Mouse (Mus musculus): ENCODE measurements around the gene Hoxa9. TPM values are rescaled to one million over a fixed set of nuclear protein-coding genes. Genes with fewer than 3 reads are reported as not detected.

Hoxa9 gene
- polyA plus RNA-seq, 2 experiments: 0.43 to 0.76 TPM

GRCm38 (mm10) chr6:52265306-52265912 is 34.5 kb upstream of the Hoxa9 start:
- no peaks in the 10 kb centered on the region for H3K4me1 ChIP-seq (replicated peaks; ENCODE audit: control insufficient read depth in 2 of 2, insufficient read depth in 2 of 2, low read length in 1 of 2)
- no peak overlapping the region for H3K4me2 ChIP-seq (ENCODE audit: low read depth)
- no peaks in the 10 kb centered on the region for H3K9me3 ChIP-seq (ENCODE audit: control insufficient read depth, low read length)
- H3K27me3 ChIP-seq (ENCODE audit: control insufficient read depth, insufficient read depth, low read length): peaks cover 99% of the 10 kb centered on the region
- no peaks in the 10 kb centered on the region for H3K36me3 ChIP-seq (replicated peaks; ENCODE audit: control insufficient read depth, insufficient read depth, low read depth)
- ATAC-seq (ENCODE audit: insufficient read depth) (no peak), DNase-seq (ENCODE audit: low read depth in 3 of 3, low spot score in 3 of 3) (no peak)
- no peak overlapping the region for H3K4me3 ChIP-seq (ENCODE audit: insufficient read depth in 1 of 2, low read depth in 2 of 2, low read length in 2 of 2)
- H3K27ac ChIP-seq: no peak overlapping the region
- TF ChIP-seq CTCF (IDR thresholded peaks at IDR 0.05; ENCODE audit: low read depth) (no peak), EP300 (IDR thresholded peaks at IDR 0.05; ENCODE audit: low read depth) (no peak)
- H3K9ac ChIP-seq (replicated peaks): no peak overlapping the region
- WGBS (ENCODE audit: insufficient replicate concordance): 5% methylated on average over 18 of the region's 18 CpGs

GRCm38 (mm10) chr6:52264106-52264790 is 33.4 kb upstream of the Hoxa9 start:
- no peak overlapping the region for H3K4me3 ChIP-seq (ENCODE audit: insufficient read depth in 1 of 2, low read depth in 2 of 2, low read length in 2 of 2)
- H3K9me3 ChIP-seq (ENCODE audit: control insufficient read depth, low read length): no peaks in the 10 kb centered on the region
- TF ChIP-seq EP300 (IDR thresholded peaks at IDR 0.05; ENCODE audit: low read depth) (no peak), CTCF (IDR thresholded peaks at IDR 0.05; ENCODE audit: low read depth) (no peak)
- H3K4me2 ChIP-seq (ENCODE audit: low read depth): no peak overlapping the region
- H3K36me3 ChIP-seq (replicated peaks; ENCODE audit: control insufficient read depth, insufficient read depth, low read depth): no peaks in the 10 kb centered on the region
- H3K4me1 ChIP-seq (replicated peaks; ENCODE audit: control insufficient read depth in 2 of 2, insufficient read depth in 2 of 2, low read length in 1 of 2): no peaks in the 10 kb centered on the region
- H3K9ac ChIP-seq (replicated peaks): no peak overlapping the region
- H3K27me3 ChIP-seq (ENCODE audit: control insufficient read depth, insufficient read depth, low read length): peaks cover 99% of the 10 kb centered on the region
- no peak overlapping the region for H3K27ac ChIP-seq
- ATAC-seq (ENCODE audit: insufficient read depth) (no peak), DNase-seq (ENCODE audit: low read depth in 3 of 3, low spot score in 3 of 3) (no peak)
- WGBS (ENCODE audit: insufficient replicate concordance): 4% methylated on average over 5 of the region's 5 CpGs

DNA sequence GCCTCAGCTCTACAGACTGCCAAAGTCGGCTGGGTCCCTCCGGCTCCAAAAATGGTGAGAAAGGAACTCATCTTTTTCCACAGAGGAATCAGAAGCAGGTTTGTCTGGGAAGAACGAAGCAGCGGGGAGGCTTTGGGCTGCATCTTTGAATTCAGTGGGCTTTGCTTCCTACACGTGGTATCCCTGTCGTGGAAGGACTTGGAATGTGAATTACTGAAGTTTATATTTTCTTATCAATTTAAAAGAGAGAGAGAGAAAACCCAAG is 32.4 kb upstream of the Hoxa9 start:
- ATAC-seq (ENCODE audit: insufficient read depth): no peak
- WGBS (ENCODE audit: insufficient replicate concordance): 2% methylated on average over 6 of the region's 6 CpGs
- no peak for TF ChIP-seq CTCF (IDR thresholded peaks at IDR 0.05; ENCODE audit: low read depth)
- no peak for TF ChIP-seq EP300 (IDR thresholded peaks at IDR 0.05; ENCODE audit: low read depth)
- H3K27me3 ChIP-seq (ENCODE audit: control insufficient read depth, insufficient read depth, low read length): peaks cover 99% of the 10 kb centered on the region
- no peak overlapping the region for H3K9ac ChIP-seq (replicated peaks)
- no peaks in the 10 kb centered on the region for H3K36me3 ChIP-seq (replicated peaks; ENCODE audit: control insufficient read depth, insufficient read depth, low read depth)
- no peak overlapping the region for H3K4me3 ChIP-seq (ENCODE audit: insufficient read depth in 1 of 2, low read depth in 2 of 2, low read length in 2 of 2)
- no peak overlapping the region for H3K4me2 ChIP-seq (ENCODE audit: low read depth)
- H3K4me1 ChIP-seq (replicated peaks; ENCODE audit: control insufficient read depth in 2 of 2, insufficient read depth in 2 of 2, low read length in 1 of 2): no peaks in the 10 kb centered on the region
- H3K27ac ChIP-seq: no peak overlapping the region
- H3K9me3 ChIP-seq (ENCODE audit: control insufficient read depth, low read length): no peaks in the 10 kb centered on the region
- DNase-seq (ENCODE audit: low read depth in 3 of 3, low spot score in 3 of 3): no peak

DNA sequence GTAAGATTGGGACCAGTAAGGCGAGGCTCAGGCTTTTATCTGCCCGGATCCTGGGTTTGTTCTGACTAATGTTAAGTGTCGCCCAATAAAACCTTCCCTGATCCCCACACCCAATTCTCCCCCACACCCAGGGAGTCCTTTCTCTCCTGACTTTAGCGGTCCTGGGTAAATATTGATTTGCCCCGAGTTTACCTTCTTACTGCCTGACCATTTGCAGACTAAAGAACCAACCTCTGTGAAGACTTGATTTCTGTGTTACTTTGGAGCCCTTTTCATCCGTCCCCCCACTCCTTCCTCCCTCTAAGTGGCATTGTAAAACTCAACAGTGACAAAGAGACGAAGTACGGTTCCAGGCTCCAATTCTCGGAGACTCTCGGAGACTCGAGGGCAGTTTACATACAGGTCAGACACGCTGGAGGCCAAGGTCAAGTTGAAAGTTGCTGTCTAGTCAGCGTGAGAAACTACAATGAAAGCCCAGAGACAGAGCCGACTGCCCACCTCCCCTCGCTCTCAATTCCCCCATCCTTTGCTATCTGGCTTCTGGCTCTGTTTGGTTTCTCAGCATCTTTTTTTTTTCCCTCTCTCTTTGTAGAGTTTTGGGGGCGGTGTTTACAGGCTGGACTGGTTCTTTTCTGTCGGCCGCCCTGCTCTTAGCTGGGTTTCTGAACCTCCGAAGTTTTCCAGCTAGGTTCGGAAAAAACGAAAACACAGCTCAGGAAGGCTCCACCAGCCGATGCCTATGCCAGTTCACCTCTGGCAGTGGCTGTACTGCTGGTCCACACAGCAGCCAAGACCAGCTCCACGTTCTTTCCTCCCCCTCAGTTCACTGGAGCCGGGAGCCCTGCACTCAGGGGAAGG is 31.8 kb upstream of the Hoxa9 start:
- Histone ChIP-seq H3K9me3 (ENCODE audit: control insufficient read depth, low read length) (no peaks in the 10 kb centered on the region), H3K4me2 (ENCODE audit: low read depth) (no peak overlapping the region), H3K27me3 (ENCODE audit: control insufficient read depth, insufficient read depth, low read length) (peaks cover 98% of the 10 kb centered on the region), H3K36me3 (replicated peaks; ENCODE audit: control insufficient read depth, insufficient read depth, low read depth) (no peaks in the 10 kb centered on the region), H3K4me1 (replicated peaks; ENCODE audit: control insufficient read depth in 2 of 2, insufficient read depth in 2 of 2, low read length in 1 of 2) (no peaks in the 10 kb centered on the region), H3K4me3 (ENCODE audit: insufficient read depth in 1 of 2, low read depth in 2 of 2, low read length in 2 of 2) (no peak overlapping the region), H3K9ac (replicated peaks) (no peak overlapping the region), H3K27ac (no peak overlapping the region)
- WGBS (ENCODE audit: insufficient replicate concordance): 2% methylated on average over 24 of the region's 24 CpGs
- TF ChIP-seq EP300 (IDR thresholded peaks at IDR 0.05; ENCODE audit: low read depth) (no peak), CTCF (IDR thresholded peaks at IDR 0.05; ENCODE audit: low read depth) (no peak)
- no peak for ATAC-seq (ENCODE audit: insufficient read depth)
- no peak for DNase-seq (ENCODE audit: low read depth in 3 of 3, low spot score in 3 of 3)
